Mouse (Mus musculus): ENCODE results near the gene Mecom.
A peak's percentile ranks its signal among the peaks of the same experiment; 100 is the strongest.

The Mecom gene

DNA sequence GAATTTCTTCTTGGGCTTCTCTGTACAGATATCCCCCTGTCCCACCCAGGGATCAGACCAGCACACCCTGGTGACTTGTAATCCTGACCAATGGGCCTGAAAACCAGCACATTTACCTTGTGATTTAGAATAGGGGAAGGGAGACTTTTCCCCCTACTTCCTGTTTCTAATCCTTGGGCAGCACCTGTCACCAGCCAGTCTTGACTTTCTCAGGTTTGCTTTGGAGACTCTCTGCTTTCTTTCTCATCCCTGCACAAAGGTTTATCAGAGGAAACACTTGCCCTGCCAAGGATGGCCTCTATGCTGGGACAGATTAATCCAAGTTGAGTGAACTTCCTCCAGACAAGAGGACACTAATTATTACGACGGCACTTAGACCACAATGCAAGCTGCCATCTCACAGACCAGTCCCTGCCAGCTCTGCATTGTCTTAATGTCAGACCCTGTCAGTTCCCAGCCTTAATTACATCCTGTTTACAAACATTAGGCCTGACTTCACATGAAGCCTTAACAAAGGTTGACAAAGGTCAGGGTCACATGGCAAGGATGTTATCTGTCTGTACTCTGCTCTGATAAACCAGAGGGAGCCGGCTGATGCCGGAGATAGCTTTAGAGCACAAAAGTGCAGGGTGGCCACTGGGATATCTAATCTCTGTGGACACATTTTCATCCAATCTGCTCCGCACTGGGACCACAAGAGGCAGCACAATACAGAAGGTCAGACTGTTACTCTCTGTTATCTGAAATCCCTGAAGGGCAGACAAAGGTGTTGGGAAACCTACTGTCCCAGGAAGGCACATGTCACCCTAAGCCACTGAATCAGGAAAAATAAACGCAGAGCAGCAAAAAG lies 193.7 kb downstream of the Mecom start:
- peak; percentile 10 for DNase-seq (ENCODE audit: low read depth, low spot score)

DNA sequence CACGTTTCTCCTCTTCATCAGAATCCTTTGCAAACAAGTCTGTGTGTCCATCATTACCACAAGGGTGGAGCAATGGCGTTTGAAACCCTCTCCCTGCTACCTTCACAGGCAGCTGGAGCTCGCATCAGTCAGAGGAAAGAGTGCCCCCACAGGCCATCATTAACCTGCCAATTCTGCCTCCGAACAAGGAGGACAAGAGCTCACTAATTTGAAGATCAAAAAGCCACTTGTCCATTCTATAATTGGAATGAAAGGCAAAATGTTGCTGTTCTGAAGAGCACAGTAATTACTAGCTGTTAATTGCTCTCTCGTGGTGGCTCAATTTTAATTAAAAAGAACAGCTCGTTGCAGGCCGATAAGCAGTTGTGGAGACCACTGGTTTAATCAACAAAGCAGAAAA lies 198.5 kb downstream of the Mecom start:
- no peak for DNase-seq (ENCODE audit: low read depth, low spot score)

DNA sequence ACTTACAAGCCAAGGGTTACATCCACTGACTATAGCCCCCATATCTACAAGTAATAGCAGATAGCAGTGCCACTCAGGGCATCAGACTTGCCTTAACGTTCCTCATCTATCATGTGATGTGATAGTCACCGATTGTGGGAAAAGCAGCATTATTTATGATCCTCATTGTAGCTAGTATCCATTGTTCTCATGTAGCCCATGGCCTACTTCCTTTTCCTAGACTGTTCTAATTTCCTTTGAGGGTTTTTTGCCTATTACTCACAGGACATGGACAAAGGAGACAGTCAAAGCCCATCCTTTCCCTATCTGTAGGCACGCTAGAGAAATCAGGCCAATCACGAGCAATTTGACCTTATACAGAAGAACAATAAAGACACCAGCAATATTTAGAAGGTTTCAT lies 203.7 kb downstream of the Mecom start:
- DNase-seq (ENCODE audit: low read depth, low spot score) = no peak

DNA sequence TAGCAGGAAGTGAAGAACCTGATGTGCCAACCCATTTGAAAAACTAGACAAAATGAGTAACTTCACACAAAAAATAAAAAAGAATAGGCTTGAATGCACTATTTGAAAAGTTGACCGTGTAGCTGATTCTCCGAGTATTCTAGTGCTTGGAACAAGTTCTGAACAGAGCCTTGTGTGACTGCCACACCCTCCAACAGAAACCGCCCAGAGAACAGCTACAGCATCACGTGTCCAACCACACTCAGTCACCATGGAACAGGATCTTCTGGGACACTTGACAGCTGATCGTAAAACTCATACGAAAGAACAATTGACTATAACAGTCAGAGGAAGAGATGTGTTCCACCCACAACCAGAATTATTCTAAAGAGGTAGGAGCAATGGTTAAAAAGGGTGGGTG lies 215.5 kb downstream of the Mecom start:
- DNase-seq (ENCODE audit: low read depth, low spot score) = peak; percentile 4

DNA sequence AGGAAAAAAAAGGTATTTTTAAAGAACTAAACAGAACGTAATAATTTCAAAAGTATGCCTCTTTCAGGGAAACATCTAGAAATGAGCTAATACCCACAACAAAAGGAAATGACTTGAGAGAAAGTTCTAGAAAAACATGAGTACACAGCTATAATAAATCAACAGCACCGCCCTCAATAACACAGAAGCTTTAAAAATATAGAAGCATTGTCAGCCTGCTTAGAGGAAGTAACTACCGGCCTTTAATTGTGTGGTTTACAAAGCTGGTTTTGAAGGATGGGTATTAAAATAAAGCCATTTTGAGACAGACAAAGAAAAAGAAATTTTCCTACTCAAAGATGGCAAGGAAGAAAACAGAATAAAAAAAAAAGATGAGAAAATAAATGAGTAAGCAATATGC lies 217.3 kb downstream of the Mecom start:
- DNase-seq (ENCODE audit: low read depth, low spot score) = no peak

DNA sequence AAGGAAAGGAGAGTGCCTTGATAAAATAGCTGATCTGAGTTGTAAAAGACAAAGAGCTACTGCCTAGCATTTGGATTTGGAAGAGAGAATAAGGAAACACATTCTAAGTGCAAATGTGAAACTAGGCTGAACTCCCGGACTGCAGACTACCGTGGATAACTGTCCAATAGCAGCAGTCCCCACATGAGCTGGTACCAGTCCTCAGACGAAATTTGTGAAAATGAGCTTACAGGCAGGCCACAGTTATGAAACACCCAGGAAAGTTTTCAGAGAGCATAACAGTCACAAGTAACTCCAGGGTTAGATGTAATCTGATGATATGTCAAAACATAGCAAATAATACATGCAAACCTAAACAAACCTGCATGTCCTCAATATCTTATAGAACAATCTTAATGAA lies 217.8 kb downstream of the Mecom start:
- no peak for DNase-seq (ENCODE audit: low read depth, low spot score)

DNA sequence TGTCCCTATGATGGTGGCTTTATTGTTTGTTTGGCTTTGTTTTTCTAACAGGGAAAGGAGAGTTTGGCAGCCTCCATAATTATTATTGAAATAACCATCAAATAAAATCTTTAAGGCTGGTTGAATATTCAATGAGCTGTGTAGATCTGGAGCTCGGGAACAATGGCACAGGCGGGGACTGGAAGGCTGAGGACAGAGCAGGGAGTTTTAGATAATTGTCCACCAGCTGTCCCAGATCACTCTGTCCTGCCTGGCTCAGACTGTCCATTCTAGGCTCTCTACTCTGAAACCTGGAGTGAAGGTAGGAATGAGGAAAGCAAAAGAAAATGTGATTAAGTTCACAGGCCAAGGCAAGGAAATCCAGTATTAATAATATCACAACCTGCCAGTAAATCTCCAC lies 232.9 kb downstream of the Mecom start:
- DNase-seq (ENCODE audit: low read depth, low spot score) = no peak

DNA sequence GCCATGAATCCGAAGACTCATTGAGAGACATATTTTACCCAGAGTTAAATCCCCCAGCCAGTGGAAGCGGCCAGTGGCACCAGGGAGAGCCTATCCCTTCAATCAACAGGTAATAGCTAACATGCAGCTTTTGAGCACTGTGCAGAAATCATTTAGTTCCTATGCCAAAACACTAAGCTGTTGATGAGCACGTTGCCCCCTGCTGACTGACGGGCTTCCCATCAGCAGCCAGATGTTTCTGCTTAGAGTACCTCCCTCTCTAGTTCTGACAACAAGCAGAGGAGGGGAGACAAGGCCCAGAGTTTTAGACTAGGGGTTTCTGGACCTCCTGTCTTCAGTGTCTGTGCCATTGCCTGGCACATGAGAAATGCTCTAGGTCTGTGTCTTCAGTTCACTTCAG lies 239.7 kb downstream of the Mecom start:
- no peak for DNase-seq (ENCODE audit: low read depth, low spot score)

DNA sequence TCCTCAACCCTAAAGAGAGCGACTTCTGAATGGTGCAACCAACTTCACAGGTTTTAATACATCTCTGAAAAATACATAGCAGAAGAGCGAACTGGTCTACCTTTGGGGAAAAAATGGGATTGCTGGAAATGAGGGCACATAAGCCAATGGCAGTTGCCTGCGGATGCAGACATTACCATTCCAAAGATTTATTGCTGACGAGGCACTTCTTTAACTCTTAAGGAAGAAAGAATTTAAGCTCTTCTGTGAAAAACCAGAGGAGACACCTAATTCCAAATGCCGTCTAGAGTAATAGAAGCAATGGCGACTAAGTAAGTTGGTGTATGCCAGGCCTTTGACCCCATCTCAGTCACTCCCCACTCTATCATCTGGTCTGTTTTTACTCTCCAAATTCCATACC lies 240.2 kb downstream of the Mecom start:
- no peak for DNase-seq (ENCODE audit: low read depth, low spot score)

DNA sequence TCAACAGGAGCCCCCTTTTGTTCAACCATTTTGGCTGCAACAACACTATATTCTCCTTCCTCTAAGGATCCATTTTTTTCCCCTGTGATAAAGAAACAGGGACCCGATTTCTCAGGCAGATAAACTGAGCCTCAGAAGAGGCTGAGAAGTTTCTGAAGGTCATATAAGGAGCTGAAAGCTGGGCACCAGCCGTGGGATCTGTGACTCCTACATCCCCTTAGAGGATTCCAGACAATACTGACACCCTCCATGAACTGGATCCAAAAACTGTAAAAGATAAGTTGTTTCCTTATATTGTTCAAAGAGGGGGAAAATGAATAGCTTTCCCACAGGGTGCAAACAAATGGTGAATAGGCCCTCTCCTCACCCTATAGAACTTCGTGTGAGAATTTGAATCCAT lies 241.7 kb downstream of the Mecom start:
- DNase-seq (ENCODE audit: low read depth, low spot score) = no peak

DNA sequence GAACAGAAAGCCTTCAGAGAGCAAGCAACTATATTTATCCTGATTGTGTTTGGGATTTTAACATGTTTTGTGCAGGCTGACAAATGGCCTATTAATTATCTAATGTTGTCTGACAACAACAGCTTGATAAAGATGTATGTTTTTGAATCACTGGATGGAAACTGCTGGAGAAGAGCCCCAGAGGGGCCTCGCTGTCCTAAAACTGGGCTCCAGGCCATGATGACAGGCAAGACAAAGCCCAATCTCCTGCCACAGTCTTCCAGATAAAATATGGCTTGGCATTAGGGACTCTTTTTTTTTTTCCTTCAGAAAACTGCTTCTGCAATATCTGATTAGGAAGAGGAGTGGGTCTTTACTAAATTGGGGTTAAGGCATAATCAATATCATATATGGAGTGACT lies 248.3 kb downstream of the Mecom start:
- DNase-seq (ENCODE audit: low read depth, low spot score) = no peak

DNA sequence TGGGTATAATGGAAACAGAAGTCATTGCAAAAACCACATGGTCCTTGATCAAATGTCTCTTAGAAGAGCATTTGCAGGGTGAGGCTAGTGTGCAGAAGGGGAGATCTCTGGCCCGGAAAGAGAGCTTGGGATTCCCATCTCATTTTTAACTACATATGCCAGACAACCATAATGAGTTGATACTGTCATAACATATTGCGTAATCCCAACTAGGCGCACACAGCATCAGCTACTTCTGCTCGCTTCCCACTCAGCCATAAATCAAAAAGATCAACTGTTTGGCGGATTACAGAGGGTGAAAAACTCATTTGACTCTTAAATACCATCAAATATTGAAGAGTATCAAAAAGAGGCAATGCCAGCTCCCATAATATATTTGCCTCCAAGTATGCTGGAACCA lies 253.4 kb downstream of the Mecom start:
- no peak for DNase-seq (ENCODE audit: low read depth, low spot score)

DNA sequence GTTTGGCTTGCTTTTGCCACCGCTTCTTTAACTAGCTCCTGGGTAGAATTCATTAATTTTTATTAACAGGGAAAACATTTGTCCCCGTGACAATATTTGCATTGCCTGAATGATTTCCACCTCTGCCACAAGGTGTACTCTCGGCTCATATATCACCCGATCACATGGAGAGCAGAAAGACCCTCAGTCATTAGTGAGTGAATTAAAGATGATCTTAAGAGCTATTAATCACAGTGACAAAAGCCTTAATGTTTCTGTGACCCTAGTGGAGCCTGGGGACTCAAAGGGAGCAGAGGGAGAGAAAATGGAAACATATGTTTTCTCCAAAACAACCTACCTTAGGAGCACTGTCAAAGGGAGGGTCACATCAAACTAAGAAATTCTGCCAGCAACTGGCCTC lies 261.3 kb downstream of the Mecom start:
- no peak for DNase-seq (ENCODE audit: low read depth, low spot score)

DNA sequence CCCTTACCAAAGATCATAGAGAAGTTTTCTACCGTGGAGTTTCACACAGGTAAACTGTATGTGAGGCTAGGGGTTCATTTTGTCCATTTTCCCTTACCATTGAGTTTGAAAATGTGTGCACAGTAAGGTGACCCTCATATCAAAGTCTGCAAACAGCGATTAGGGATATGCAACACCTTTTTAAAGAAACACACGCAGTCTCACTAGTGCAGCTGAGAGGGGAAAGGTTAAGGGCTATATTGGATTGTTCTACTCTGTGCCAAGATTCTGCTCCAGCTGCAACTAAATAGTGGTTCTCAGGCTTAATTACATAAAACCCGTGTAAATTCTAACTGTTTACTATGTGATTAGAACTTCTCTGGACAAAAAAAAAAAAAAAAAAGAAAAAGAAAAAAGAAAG lies 263.7 kb downstream of the Mecom start:
- no peak for DNase-seq (ENCODE audit: low read depth, low spot score)

DNA sequence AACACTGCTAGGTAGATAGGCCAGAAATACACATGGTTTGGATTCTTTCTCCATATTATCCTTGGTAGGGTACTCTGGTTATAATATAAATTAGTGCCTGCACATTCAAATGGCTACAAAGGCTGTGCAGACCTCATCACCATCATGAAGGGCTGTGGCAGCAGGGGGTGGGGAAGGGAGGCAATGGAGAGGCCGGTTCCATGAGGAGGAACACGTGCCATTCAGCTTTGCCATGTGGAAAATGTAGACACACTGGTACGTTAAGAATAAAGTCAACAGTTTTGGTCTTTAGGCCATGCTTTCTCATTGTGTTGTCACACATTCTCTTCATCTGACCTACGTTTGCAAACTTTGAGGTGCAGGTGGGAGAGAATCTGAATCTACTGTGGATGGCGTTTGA lies 264.2 kb downstream of the Mecom start:
- DNase-seq (ENCODE audit: low read depth, low spot score) = no peak

DNA sequence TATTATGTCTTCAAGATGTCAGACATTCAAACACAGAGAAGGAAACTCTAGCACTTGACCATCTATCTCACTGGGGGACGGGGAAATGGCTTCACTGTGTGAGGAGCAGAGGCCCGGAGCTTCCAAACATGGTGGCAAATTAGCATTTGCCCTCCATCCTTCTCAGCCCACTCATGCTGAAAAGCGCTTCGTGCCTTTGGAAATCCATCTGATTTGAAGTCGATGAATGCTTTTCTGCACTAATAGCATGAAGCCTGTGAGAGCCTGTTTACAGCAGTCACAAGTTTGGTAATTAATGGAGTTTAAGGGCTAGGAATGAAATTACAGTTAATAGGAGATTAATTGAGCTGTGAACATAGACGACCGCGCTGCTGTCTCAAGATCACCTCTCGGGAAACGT lies 270.2 kb downstream of the Mecom start:
- no peak for DNase-seq (ENCODE audit: low read depth, low spot score)

DNA sequence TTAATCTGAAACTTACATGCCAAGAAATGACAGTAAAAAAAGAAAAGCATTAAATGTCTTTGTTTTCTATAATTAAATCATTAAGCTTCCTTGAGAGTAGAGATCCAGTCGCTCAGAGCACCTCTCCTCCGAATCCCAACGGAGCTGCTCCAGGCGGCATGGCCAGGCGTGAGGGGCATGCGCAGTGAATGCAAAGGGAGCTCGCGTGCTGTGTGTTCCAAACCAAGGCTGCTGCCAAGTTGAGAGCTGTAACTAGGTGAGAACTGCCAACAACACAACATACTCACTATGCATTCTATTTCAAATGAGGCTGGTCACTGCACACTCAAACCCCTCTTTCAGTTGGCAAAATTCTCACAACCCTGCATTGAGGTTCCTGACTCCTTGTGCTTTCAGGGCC lies 271.7 kb downstream of the Mecom start:
- DNase-seq (ENCODE audit: low read depth, low spot score) = no peak

DNA sequence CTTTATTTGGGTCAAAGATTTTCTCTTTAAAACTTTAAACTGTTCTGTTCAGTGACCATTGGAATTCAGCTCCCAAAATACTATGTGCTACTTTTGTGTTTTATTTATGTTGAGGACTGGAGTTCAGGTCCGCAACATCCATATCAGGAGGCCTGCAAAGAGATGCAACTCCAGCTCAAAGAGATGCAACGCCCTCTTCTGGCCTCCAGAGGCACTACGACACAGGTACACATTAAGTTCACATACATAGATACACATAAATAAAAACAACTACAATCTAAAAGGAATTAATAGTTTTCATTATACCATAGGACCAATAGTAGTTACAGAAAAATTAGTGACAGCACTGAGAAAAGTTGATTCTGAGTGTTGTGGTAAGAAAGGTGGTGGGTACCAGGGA lies 278.6 kb downstream of the Mecom start:
- DNase-seq (ENCODE audit: low read depth, low spot score) = peak; percentile 30

DNA sequence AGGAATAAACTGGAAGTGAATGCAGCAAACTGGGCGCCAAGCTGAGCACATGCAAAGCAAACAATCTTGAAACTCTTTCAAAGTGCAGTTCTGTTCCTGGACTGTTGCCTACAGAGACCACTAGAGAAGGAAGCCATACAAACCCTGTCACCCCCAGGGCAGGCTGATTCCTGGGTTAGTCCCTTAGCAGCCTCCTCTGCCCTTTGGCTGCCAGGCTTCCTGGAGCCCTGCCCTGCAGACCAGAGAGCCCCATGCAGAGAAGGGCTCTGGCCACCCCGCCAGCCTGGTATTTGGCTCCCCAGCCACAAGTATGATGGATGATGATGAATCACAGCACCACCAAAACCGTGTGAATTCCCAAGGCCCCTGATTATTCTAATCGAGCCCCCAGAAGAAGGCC lies 286.9 kb downstream of the Mecom start:
- no peak for DNase-seq (ENCODE audit: low read depth, low spot score)

DNA sequence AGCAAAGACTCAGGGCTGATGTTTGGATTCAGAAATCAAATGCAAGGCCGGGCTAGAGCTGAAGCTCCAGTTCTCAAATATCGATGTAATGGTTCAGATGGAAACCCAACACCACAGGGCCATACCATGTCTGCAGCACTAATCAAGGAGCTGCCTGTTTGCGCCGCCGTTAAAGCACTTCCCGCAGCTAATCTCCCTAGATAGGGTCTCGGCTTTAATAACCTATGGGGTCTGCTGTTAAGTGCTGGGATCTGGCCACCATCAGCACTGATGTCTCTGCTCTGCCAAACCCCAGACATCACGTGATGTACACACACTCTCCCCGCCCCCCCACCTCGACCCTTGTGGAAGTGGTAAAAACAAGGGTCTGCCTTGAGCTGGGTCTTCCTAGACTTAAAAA lies 289.4 kb downstream of the Mecom start:
- DNase-seq (ENCODE audit: low read depth, low spot score) = no peak

DNA sequence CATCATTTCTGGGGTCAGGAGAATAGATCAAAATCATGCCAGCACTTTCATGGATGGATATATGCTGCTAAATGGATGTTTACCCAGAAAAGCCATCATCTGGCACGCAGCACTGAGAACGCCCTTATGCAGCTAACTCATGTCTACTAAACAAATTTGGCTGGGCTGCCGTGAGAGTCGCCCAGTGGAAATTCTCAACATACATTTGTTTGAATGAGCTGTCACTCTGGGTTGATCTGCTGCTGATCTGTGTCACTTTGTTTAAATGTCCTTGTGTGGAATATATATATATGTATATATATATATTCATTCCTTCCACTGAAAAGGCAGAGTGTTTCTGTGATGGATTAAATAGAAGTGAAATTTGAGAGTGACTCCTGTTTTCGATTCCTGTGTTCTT lies 290.0 kb downstream of the Mecom start:
- no peak for DNase-seq (ENCODE audit: low read depth, low spot score)

DNA sequence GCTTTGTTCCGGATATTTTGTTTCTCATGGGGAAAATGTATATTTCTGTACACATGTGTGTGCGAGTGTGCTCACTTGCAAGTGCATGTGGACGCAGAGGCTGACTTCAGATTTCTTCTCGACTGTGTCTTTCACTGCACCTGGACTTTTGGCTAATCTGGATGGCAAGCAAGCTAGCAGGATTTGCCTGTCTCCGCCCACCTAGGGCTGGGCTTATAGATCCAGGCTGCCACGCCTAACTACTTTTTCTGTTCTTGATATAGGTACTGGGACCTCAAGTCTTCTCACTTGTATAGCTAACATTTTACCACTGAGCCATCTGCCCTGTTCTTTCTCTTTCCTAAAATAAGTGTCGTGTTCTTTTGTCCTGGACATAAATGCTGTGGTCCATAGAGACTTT lies 290.9 kb downstream of the Mecom start:
- peak; percentile 4 for DNase-seq (ENCODE audit: low read depth, low spot score)

DNA sequence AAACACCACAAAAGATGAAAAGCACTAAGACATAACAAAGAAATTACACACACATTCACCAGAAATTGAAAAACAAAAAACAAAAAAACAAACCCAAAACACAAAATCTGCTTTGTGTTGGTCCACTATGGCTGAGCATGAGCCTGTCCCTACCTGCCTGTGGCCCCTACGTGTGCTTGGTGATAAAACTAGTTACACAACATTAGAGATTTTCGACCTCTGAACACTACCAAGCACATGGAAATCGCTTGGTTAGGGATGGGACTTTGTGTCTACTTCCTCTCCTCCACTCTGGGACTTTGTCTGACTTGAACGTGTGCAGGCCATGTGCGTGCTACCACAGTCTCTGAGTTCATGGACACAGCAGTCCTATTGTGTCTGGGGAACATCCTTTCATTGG lies 292.0 kb downstream of the Mecom start:
- no peak for DNase-seq (ENCODE audit: low read depth, low spot score)

DNA sequence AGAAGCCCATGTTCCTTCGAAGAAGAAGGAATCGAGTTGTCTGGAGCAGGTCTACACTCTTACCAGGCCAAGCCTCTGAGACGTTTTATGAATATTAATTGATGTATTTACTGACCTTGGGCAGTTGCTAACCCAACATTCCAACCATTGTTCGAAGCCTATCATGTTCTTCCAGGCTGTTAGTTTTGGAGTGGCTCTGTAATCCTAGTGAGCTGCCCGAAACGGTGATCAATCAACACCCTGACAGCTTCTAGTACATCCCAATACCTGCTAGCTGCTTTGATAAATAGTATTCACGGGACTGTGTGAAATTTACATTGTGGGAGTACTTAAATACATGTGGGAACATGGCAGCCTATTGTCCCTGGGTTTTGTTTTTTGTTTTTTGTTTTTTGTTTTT lies 293.4 kb downstream of the Mecom start:
- peak; percentile 15 for DNase-seq (ENCODE audit: low read depth, low spot score)
